Mouse (Mus musculus): Measurements from ENCODE around the gene Ciapin1.

DNA sequence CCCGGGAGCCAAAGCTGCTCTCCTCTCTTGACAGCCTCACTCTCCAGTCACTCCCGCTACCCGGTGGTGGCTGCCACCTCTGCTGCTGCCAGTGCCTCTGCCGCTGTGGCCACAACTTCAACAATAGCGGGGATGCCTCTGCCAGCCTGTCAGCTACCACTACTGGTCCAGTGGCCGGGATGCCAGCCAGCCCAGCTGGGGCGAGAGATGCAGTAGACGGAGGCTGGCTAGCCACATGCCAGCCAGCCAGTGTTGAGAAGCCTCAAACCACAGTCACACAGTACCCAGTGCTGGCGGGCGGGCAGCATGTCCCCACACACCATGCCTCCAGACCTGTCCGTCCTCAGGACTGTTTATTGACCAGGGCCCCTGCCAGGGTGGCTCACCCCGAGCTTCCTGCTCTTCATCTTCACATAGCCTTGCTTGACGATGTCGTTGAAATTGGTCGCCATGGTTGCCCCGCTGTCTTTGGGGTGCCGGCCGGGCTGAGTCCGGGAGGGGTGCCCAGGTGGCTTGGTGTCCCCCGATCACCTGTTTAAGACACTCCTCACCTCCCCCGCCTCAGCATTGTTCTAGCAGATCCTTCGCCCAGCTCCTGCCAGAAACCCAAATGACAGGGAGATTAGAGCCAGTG, 32.4 kb upstream of the Ciapin1 start:
- TF ChIP-seq POLR2A (IDR thresholded peaks at IDR 0.05; ENCODE audit: extremely low read depth, insufficient read depth, low read length), result no peak
- no peak for TF ChIP-seq CTCF (IDR thresholded peaks at IDR 0.05; ENCODE audit: low read depth, low read length)

All from liver, adult 2 months (tissue).